Mouse (Mus musculus): ENCODE measurements at regions not wholly inside any gene's neighbourhood (a gene's known extent, or its start where the extent isn't known, plus 50 kb on each side); places are given as distances from the start of the nearest gene placed in this dataset.
A peak's percentile ranks its signal among the peaks of the same experiment; 100 is the strongest.
"Not testable (repeated sequence)": the region's sequence is repeated elsewhere in the genome, so short reads cannot be mapped to it uniquely, and the experiment has no call there.

DNA sequence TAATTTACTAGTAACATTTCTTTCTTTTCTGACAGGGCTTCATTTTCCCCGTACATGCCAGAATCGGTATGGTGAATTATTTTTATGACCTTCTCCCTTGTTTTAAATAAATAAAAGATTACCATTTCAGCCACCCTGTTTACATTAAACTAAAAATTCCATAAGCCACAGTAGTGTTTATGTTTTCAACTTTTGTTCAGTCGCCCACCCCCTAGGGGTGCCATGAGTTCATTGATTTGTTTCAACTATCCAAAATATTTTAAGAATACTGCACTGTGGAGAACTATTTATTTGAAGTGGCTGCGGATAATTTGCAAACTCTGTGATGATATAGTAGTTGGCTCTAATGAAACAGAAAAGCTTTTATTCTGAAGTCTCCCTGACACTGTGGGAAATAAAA lies 132.9 kb downstream of the Tfec start:
- Histone ChIP-seq H3K4me2 (ENCODE audit: low read depth, severe bottlenecking) (no peak overlapping the region), H3K4me1 (ENCODE audit: control insufficient read depth, insufficient read depth, low read length) (no peaks in the 10 kb centered on the region), H3K9ac (ENCODE audit: low read length) (no peak overlapping the region), H3K36me3 (ENCODE audit: control insufficient read depth, insufficient read depth, low read length) (no peaks in the 10 kb centered on the region), H3K9me3 (ENCODE audit: control insufficient read depth, low read length) (no peaks in the 10 kb centered on the region), H3K27me3 (ENCODE audit: control insufficient read depth, insufficient read depth, low read length) (no peaks in the 10 kb centered on the region), H3K4me3 (ENCODE audit: low read depth, low read length) (no peak overlapping the region), H3K27ac (replicated peaks; ENCODE audit: low read depth, low read length) (no peak overlapping the region)
- WGBS: 75% methylated on average over 4 of the region's 4 CpGs
- ATAC-seq (ENCODE audit: insufficient number of reproducible peaks, low FRiP score, low TSS enrichment, low read depth) (no peak), DNase-seq (ENCODE audit: low spot score) (no peak)

DNA sequence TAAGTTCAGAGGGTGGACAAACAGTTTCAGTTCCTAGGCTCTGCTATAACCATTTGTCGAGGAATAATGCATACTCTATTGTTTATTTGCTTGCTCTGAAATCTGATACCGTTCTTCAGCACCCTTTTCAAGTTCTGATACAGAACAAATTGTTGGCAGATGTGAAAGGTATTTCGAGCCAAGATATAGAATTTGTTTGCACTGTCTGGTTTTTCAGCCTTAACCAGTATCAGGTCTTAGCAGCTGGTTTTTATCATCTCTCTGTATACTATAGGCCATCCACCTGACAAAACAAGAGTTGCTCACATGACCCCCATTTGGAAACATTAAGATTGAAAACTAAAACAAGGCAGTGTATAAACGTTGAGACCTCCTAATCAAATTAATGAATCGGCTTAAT lies 133.5 kb downstream of the Tfec start:
- H3K27ac ChIP-seq (replicated peaks; ENCODE audit: low read depth, low read length): no peak overlapping the region
- ATAC-seq (ENCODE audit: insufficient number of reproducible peaks, low FRiP score, low TSS enrichment, low read depth) (peak; percentile 39; the same call in 1 of the 2 replicates), DNase-seq (ENCODE audit: low spot score) (no peak)
- 46% methylated on average over 5 of the region's 5 CpGs for WGBS
- no peak overlapping the region for H3K9ac ChIP-seq (ENCODE audit: low read length)
- no peak overlapping the region for H3K4me2 ChIP-seq (ENCODE audit: low read depth, severe bottlenecking)
- H3K9me3 ChIP-seq (ENCODE audit: control insufficient read depth, low read length): no peaks in the 10 kb centered on the region
- H3K27me3 ChIP-seq (ENCODE audit: control insufficient read depth, insufficient read depth, low read length): no peaks in the 10 kb centered on the region
- no peaks in the 10 kb centered on the region for H3K36me3 ChIP-seq (ENCODE audit: control insufficient read depth, insufficient read depth, low read length)
- H3K4me1 ChIP-seq (ENCODE audit: control insufficient read depth, insufficient read depth, low read length): no peaks in the 10 kb centered on the region
- no peak overlapping the region for H3K4me3 ChIP-seq (ENCODE audit: low read depth, low read length)

DNA sequence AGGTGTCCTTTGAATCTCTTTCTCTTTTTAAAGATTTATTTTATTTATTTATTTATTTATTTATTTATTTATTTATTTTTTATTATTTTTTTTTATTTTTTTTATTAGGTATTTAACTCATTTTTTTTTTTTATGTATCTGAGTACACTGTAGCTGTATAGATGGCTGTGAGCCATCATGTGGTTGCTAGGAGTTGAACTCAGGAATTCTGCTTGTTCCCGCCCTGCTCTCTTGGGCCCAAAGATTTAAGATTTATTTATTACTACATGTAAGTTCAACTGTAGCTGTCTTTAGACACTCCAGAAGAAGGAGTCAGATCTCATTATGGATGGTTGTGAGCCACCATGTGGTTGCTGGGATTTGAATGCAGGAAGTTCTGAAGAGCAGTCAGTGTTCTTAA lies 143.2 kb downstream of the Tfec start:
- not testable (repeated sequence) for H3K27me3 ChIP-seq (ENCODE audit: control insufficient read depth, insufficient read depth, low read length); ATAC-seq (ENCODE audit: insufficient number of reproducible peaks, low FRiP score, low TSS enrichment, low read depth)
- 86% methylated on average over 1 of the region's 1 CpGs for WGBS

DNA sequence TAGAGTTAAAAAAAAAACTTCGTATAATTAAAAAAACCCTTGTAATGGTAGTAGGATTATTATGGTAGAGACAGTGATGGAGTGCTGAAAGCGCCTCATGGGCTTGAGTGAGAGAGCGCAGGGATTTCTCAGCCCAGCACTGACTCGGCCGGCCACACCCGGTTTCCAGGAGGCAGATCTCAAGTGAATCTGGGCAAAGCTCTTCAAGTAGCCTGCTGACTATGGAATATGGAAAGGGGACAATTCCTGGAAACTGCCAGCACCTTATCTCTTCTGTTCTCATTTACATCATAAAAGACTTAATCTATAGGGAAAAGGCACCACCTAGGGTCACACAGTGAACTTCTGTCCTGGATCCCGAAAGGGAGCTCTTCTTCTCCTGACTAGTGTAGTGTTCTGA lies 165.1 kb downstream of the Tfec start:
- WGBS: 80% methylated on average over 7 of the region's 7 CpGs
- H3K4me1 ChIP-seq (ENCODE audit: control insufficient read depth, insufficient read depth, low read length): no peaks in the 10 kb centered on the region
- H3K9ac ChIP-seq (ENCODE audit: low read length): no peak overlapping the region
- no peaks in the 10 kb centered on the region for H3K9me3 ChIP-seq (ENCODE audit: control insufficient read depth, low read length)
- ATAC-seq (ENCODE audit: insufficient number of reproducible peaks, low FRiP score, low TSS enrichment, low read depth): no peak
- no peaks in the 10 kb centered on the region for H3K27me3 ChIP-seq (ENCODE audit: control insufficient read depth, insufficient read depth, low read length)
- H3K36me3 ChIP-seq (ENCODE audit: control insufficient read depth, insufficient read depth, low read length): no peaks in the 10 kb centered on the region
- no peak overlapping the region for H3K4me2 ChIP-seq (ENCODE audit: low read depth, severe bottlenecking)
- H3K4me3 ChIP-seq (ENCODE audit: low read depth, low read length): no peak overlapping the region
- H3K27ac ChIP-seq (replicated peaks; ENCODE audit: low read depth, low read length): no peak overlapping the region
- DNase-seq (ENCODE audit: low spot score): no peak

More for the DNA sequence above, 143.2 kb downstream of the Tfec start:
- H3K9me3 ChIP-seq (ENCODE audit: control insufficient read depth, low read length); H3K4me2 ChIP-seq (ENCODE audit: low read depth, severe bottlenecking); H3K4me3 ChIP-seq (ENCODE audit: low read depth, low read length); H3K27ac ChIP-seq (replicated peaks; ENCODE audit: low read depth, low read length); H3K36me3 ChIP-seq (ENCODE audit: control insufficient read depth, insufficient read depth, low read length); DNase-seq (ENCODE audit: low spot score); H3K9ac ChIP-seq (ENCODE audit: low read length); H3K4me1 ChIP-seq (ENCODE audit: control insufficient read depth, insufficient read depth, low read length): not testable (repeated sequence)

DNA sequence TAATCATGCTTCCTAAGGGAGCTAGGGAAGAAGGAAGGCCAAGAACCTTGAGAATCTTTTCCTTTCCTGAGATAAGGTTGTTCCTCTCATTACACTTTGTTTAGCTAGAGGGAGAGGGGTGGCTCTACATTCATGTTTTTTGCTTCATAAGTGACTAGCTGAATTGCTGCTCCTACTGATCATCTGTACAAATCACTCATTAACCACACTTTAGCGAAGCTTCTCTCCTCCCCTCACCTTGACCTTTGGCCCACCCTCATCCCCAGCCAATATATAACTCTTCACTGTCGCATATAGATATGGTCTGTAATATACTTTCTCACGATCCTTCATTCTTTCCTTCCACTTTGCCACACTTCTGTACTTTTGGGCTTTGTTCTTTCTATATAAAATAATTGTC lies 166.1 kb downstream of the Tfec start:
- DNase-seq (ENCODE audit: low spot score) (no peak), ATAC-seq (ENCODE audit: insufficient number of reproducible peaks, low FRiP score, low TSS enrichment, low read depth) (no peak)
- H3K27me3 ChIP-seq (ENCODE audit: control insufficient read depth, insufficient read depth, low read length): no peaks in the 10 kb centered on the region
- H3K36me3 ChIP-seq (ENCODE audit: control insufficient read depth, insufficient read depth, low read length): no peaks in the 10 kb centered on the region
- no peak overlapping the region for H3K27ac ChIP-seq (replicated peaks; ENCODE audit: low read depth, low read length)
- no peak overlapping the region for H3K4me2 ChIP-seq (ENCODE audit: low read depth, severe bottlenecking)
- no peak overlapping the region for H3K4me3 ChIP-seq (ENCODE audit: low read depth, low read length)
- H3K9ac ChIP-seq (ENCODE audit: low read length): no peak overlapping the region
- H3K9me3 ChIP-seq (ENCODE audit: control insufficient read depth, low read length): no peaks in the 10 kb centered on the region
- no peaks in the 10 kb centered on the region for H3K4me1 ChIP-seq (ENCODE audit: control insufficient read depth, insufficient read depth, low read length)
- WGBS: 67% methylated on average over 3 of the region's 3 CpGs

DNA sequence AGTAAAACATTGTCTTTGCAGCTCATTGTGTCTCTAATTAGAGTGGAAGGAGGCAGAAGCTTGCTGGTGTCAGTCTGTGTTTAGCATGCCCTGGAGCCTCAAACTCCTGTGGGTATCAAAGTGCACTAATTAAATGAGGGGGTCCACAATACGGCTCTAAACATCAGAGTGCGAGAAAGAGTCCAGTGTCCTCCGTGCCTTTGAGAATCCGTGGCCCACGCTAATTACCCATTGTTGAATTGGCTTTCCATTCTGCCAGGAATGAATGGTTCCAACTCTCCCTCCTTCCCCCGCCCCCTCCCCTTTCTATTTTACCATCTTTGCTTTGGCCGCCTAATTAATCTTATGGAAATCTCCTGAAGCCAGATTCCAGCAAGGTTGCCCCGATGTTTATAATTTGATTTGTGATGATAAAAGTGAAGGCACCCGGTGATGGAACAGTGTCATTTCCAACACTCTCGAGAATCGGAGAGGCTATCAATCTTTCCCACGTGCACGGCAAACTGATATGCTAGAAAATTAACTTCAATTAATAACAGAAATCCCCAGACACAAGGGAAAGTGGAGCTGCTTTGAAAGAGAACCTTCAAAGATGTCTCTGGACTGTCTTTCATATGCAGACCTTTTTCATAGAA lies 170.9 kb downstream of the Tfec start:
- H3K9ac ChIP-seq (ENCODE audit: low read length): no peak overlapping the region
- DNase-seq (ENCODE audit: low spot score) (no peak), ATAC-seq (ENCODE audit: insufficient number of reproducible peaks, low FRiP score, low TSS enrichment, low read depth) (no peak)
- H3K4me3 ChIP-seq (ENCODE audit: low read depth, low read length): no peak overlapping the region
- WGBS: 49% methylated on average over 13 of the region's 13 CpGs
- no peak overlapping the region for H3K4me2 ChIP-seq (ENCODE audit: low read depth, severe bottlenecking)
- H3K27ac ChIP-seq (replicated peaks; ENCODE audit: low read depth, low read length): no peak overlapping the region
- no peaks in the 10 kb centered on the region for H3K27me3 ChIP-seq (ENCODE audit: control insufficient read depth, insufficient read depth, low read length)
- H3K36me3 ChIP-seq (ENCODE audit: control insufficient read depth, insufficient read depth, low read length): no peaks in the 10 kb centered on the region
- H3K4me1 ChIP-seq (ENCODE audit: control insufficient read depth, insufficient read depth, low read length): no peaks in the 10 kb centered on the region
- H3K9me3 ChIP-seq (ENCODE audit: control insufficient read depth, low read length): no peaks in the 10 kb centered on the region

DNA sequence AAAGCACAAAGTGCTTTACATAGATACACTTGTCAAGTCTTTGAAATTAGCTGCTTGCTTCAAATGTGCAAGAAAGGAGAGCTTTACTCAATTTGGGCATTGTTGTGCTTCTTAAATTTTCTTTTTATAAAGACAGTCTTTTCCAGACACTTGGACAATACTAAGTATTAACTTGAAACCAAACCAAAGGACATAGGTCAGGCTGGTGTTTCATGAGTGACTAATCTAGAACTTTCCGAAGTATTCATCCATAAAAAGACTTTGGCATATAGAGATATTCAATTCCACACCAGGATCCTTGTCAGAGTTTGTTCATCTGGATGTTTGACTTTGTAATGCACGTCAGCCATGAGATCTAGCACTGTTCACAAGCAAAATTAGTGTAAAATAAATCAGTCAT lies 173.0 kb downstream of the Tfec start:
- ATAC-seq (ENCODE audit: insufficient number of reproducible peaks, low FRiP score, low TSS enrichment, low read depth) (no peak), DNase-seq (ENCODE audit: low spot score) (no peak)
- H3K9ac ChIP-seq (ENCODE audit: low read length): no peak overlapping the region
- H3K27me3 ChIP-seq (ENCODE audit: control insufficient read depth, insufficient read depth, low read length): no peaks in the 10 kb centered on the region
- H3K9me3 ChIP-seq (ENCODE audit: control insufficient read depth, low read length): no peaks in the 10 kb centered on the region
- no peak overlapping the region for H3K4me3 ChIP-seq (ENCODE audit: low read depth, low read length)
- 88% methylated on average over 2 of the region's 2 CpGs for WGBS
- H3K4me1 ChIP-seq (ENCODE audit: control insufficient read depth, insufficient read depth, low read length): no peaks in the 10 kb centered on the region
- no peak overlapping the region for H3K4me2 ChIP-seq (ENCODE audit: low read depth, severe bottlenecking)
- no peak overlapping the region for H3K27ac ChIP-seq (replicated peaks; ENCODE audit: low read depth, low read length)
- no peaks in the 10 kb centered on the region for H3K36me3 ChIP-seq (ENCODE audit: control insufficient read depth, insufficient read depth, low read length)

DNA sequence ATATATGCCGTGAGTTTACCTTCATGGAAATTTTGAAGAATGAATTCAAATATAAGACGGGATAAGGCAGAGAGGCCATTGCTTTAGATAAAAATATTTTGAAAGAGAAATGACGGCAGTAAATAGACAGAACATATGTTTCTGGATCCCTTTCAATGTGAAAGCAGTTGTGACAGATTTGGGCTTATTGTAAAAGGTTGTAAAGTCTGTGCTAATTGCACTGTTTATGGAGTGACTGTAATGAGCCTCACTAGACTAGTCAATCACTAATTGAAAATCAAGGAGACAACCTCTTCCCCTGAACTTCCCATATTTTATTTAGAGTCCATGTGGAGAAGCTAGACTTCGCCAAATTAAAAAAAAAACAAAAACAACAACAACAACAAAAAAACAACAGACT lies 193.7 kb downstream of the Tfec start:
- Histone ChIP-seq H3K27me3 (ENCODE audit: control insufficient read depth, insufficient read depth, low read length) (no peaks in the 10 kb centered on the region), H3K4me2 (ENCODE audit: low read depth, severe bottlenecking) (no peak overlapping the region), H3K36me3 (ENCODE audit: control insufficient read depth, insufficient read depth, low read length) (no peaks in the 10 kb centered on the region), H3K9ac (ENCODE audit: low read length) (no peak overlapping the region), H3K4me1 (ENCODE audit: control insufficient read depth, insufficient read depth, low read length) (no peaks in the 10 kb centered on the region), H3K9me3 (ENCODE audit: control insufficient read depth, low read length) (no peaks in the 10 kb centered on the region), H3K27ac (replicated peaks; ENCODE audit: low read depth, low read length) (no peak overlapping the region), H3K4me3 (ENCODE audit: low read depth, low read length) (no peak overlapping the region)
- 72% methylated on average over 4 of the region's 4 CpGs for WGBS
- no peak for DNase-seq (ENCODE audit: low spot score)
- no peak for ATAC-seq (ENCODE audit: insufficient number of reproducible peaks, low FRiP score, low TSS enrichment, low read depth)

DNA sequence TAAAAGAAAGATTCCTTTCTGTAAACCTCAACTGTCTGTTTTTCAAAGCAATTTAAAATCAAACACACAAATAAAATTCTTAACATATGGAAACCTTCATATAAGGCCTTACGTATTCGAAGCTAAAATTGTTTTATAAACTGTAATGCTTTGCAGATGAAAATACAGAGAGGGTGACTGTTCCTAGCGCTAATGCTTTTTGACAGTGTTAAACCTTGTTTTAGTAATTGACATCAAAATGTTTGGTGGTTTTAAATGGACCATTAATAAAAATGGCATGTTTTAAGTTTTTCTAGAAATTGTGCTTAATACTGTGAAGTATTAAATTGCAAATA lies 194.9 kb downstream of the Tfec start:
- no peak overlapping the region for H3K9ac ChIP-seq (ENCODE audit: low read length)
- no peaks in the 10 kb centered on the region for H3K4me1 ChIP-seq (ENCODE audit: control insufficient read depth, insufficient read depth, low read length)
- H3K4me3 ChIP-seq (ENCODE audit: low read depth, low read length): no peak overlapping the region
- H3K27me3 ChIP-seq (ENCODE audit: control insufficient read depth, insufficient read depth, low read length): no peaks in the 10 kb centered on the region
- ATAC-seq (ENCODE audit: insufficient number of reproducible peaks, low FRiP score, low TSS enrichment, low read depth): peak; percentile 71; the same call in 1 of the 2 replicates
- 43% methylated on average over 3 of the region's 3 CpGs for WGBS
- no peak overlapping the region; the same call in 1 of the 2 replicates for H3K27ac ChIP-seq (replicated peaks; ENCODE audit: low read depth, low read length)
- no peak for DNase-seq (ENCODE audit: low spot score)
- H3K4me2 ChIP-seq (ENCODE audit: low read depth, severe bottlenecking): no peak overlapping the region
- no peaks in the 10 kb centered on the region for H3K9me3 ChIP-seq (ENCODE audit: control insufficient read depth, low read length)
- no peaks in the 10 kb centered on the region for H3K36me3 ChIP-seq (ENCODE audit: control insufficient read depth, insufficient read depth, low read length)
